8 mouse cellular contexts compared by ENCODE assay signal in genomic region chr13:53201628-53202438, GRCm38 (mm10).
A peak's percentile ranks its signal among the peaks of the same experiment; 100 is the strongest.
DNase-seq lines count a peak whose midpoint lies in the region; ATAC-seq and TF ChIP-seq lines count a peak whose summit lies in the region.

No protein-coding gene starts in this region.

- 11% methylated on average over 18 of the region's 18 CpGs for WGBS in embryonic facial prominence, embryonic 11.5 days
- 13% methylated on average over 18 of the region's 18 CpGs for WGBS in intestine, postnatal 0 days

- H3K4me2 ChIP-seq in embryonic facial prominence, embryonic 11.5 days (ENCODE audit: low read depth, low read length) = no peak overlapping the region; the same call in 1 of the 2 replicates
- peak overlapping the region; percentile 18 for H3K4me2 ChIP-seq in intestine, postnatal 0 days (replicated peaks; ENCODE audit: low read depth)

- H3K36me3 ChIP-seq in embryonic facial prominence, embryonic 11.5 days (replicated peaks; ENCODE audit: control insufficient read depth, insufficient read depth, low read depth, low read length) = no peaks in the 10 kb centered on the region
- H3K36me3 ChIP-seq in intestine, postnatal 0 days (ENCODE audit: control insufficient read depth, insufficient read depth) = no peaks in the 10 kb centered on the region

- no peak overlapping the region for H3K4me3 ChIP-seq in embryonic facial prominence, embryonic 11.5 days (ENCODE audit: low read depth, low read length)
- H3K4me3 ChIP-seq in intestine, postnatal 0 days (ENCODE audit: low read depth, low read length) = no peak overlapping the region

- DNase-seq in cerebellum, postnatal 10 days = peak; percentile 45 to 56
- no peak for DNase-seq in cerebellum, adult 18-20 months
- peak; percentile 75 for DNase-seq in embryonic facial prominence, embryonic 11.5 days (ENCODE audit: low spot score)
- peak; percentile 20 for DNase-seq in heart, adult 8-10 months (ENCODE audit: low spot score)
- peak; percentile 14 for DNase-seq in lung, postnatal 25 days (ENCODE audit: low spot score)
- peak; percentile 21 for DNase-seq in urinary bladder, postnatal 10 days (ENCODE audit: low spot score)
- DNase-seq in cerebellum, adult 9-10 months = no peak

- TF ChIP-seq CTCF in intestine, postnatal 0 days (IDR thresholded peaks at IDR 0.05; ENCODE audit: low read depth) = no peak

- no peaks in the 10 kb centered on the region for H3K9me3 ChIP-seq in embryonic facial prominence, embryonic 11.5 days (replicated peaks; ENCODE audit: control insufficient read depth, low read length)
- H3K9me3 ChIP-seq in intestine, postnatal 0 days (ENCODE audit: control insufficient read depth) = no peaks in the 10 kb centered on the region

- no peak overlapping the region; the same call in 1 of the 2 replicates for H3K9ac ChIP-seq in embryonic facial prominence, embryonic 11.5 days (replicated peaks; ENCODE audit: low read length)
- no peak overlapping the region for H3K9ac ChIP-seq in intestine, postnatal 0 days (ENCODE audit: low read depth, low read length)

- no peaks in the 10 kb centered on the region for H3K27me3 ChIP-seq in embryonic facial prominence, embryonic 11.5 days (ENCODE audit: control insufficient read depth, insufficient read depth, low read length)
- H3K27me3 ChIP-seq in intestine, postnatal 0 days (replicated peaks; ENCODE audit: control insufficient read depth, insufficient read depth, low read length) = no peaks in the 10 kb centered on the region

- peak overlapping the region; percentile 69 for H3K27ac ChIP-seq in embryonic facial prominence, embryonic 11.5 days (replicated peaks; ENCODE audit: low read depth, low read length)
- peak overlapping the region; percentile 6; the same call in 1 of the 2 replicates for H3K27ac ChIP-seq in intestine, postnatal 0 days (ENCODE audit: low read depth, low read length)

- no peak for ATAC-seq in embryonic facial prominence, embryonic 11.5 days (replicated peaks; ENCODE audit: insufficient number of reproducible peaks, low FRiP score, low TSS enrichment, low read depth)
- ATAC-seq in intestine, postnatal 0 days = peak; percentile 37; the same call in 1 of the 2 replicates

- H3K4me1 ChIP-seq in embryonic facial prominence, embryonic 11.5 days (ENCODE audit: control insufficient read depth, insufficient read depth, low read length) = peaks cover 20% of the 10 kb centered on the region
- H3K4me1 ChIP-seq in intestine, postnatal 0 days (replicated peaks; ENCODE audit: control insufficient read depth, insufficient read depth, low read length) = peaks cover 30% of the 10 kb centered on the region

Comparison
In these comparisons a context has a peak if more than half of its experiments do, and no peak if none do; other contexts are left out.
1. DNase-seq: peak in cerebellum, postnatal 10 days (2 of 2), embryonic facial prominence, embryonic 11.5 days (single experiment), heart, adult 8-10 months (single experiment), lung, postnatal 25 days (single experiment) and urinary bladder, postnatal 10 days (single experiment); none in cerebellum, adult 18-20 months (0 of 2) and cerebellum, adult 9-10 months (single experiment).